Mouse (Mus musculus): ENCODE data around the gene Tmsb15b1. TPM values are rescaled to one million over a fixed set of nuclear protein-coding genes. Genes with fewer than 3 reads are reported as not detected.

The Tmsb15b1 gene
- total and polyA plus RNA-seq, 3 experiments = not detected

- Histone ChIP-seq H3K9ac (ENCODE audit: control insufficient read depth, low read depth, low read length, poor library complexity, severe bottlenecking) (no peak within 1 kb of the TSS), H3K4me3 (ENCODE audit: control insufficient read depth in 1 of 2, insufficient read depth in 1 of 2, low read depth in 2 of 2, low read length in 2 of 2) (no peak within 1 kb of the TSS), H3K9me3 (replicated peaks; ENCODE audit: insufficient read depth, low read length) (no peaks in the 10 kb centered on the region), H3K36me3 (ENCODE audit: control insufficient read depth in 1 of 2, insufficient read depth in 2 of 2, low read length in 2 of 2) (peaks cover 0 to 17% of the 10 kb centered on the region in 2 experiments; a peak in 2 of 4 replicates), H3K79me2 (ENCODE audit: control insufficient read depth, insufficient read depth, low read length, poor library complexity) (no peaks in the 10 kb centered on the region), H3K27me3 (ENCODE audit: control insufficient read depth in 1 of 2, insufficient read depth in 2 of 2, low read length in 2 of 2) (no peaks in the 10 kb centered on the region), H3K27ac (ENCODE audit: control insufficient read depth, low read depth, low read length) (no peak within 1 kb of the TSS), H3K4me1 (ENCODE audit: control insufficient read depth in 1 of 2, insufficient read depth in 2 of 2, low read length in 2 of 2) (peaks cover 8 to 9% of the 10 kb centered on the region in 2 experiments; a peak in 3 of 4 replicates)
- no peak for DNase-seq (ENCODE audit: low read depth, low spot score)
- no peak for TF ChIP-seq MAX (IDR thresholded peaks at IDR 0.05; ENCODE audit: low read length)
- no peak for TF ChIP-seq USF2 (IDR thresholded peaks at IDR 0.05; ENCODE audit: borderline replicate concordance in 1 of 2, insufficient read depth in 1 of 2, low read depth in 1 of 2, low read length in 2 of 2)
- TF ChIP-seq CTCF (IDR thresholded peaks at IDR 0.05 in 2 of 3, conservative IDR thresholded peaks at IDR 0.05 in 1 of 3; ENCODE audit: control insufficient read depth in 1 of 3, insufficient read depth in 1 of 3, low read depth in 2 of 3, low read length in 3 of 3, poor library complexity in 1 of 3, severe bottlenecking in 1 of 3) = no peak
- no peak for TF ChIP-seq POLR2A (IDR thresholded peaks at IDR 0.05; ENCODE audit: control insufficient read depth in 1 of 2, insufficient read depth in 1 of 2, low read depth in 1 of 2, low read length in 2 of 2, poor library complexity in 1 of 2)
- no peak for TF ChIP-seq ELF1 (IDR thresholded peaks at IDR 0.05; ENCODE audit: low read depth, low read length)
- no peak for TF ChIP-seq POLR2AphosphoS5 (IDR thresholded peaks at IDR 0.05; ENCODE audit: borderline replicate concordance, low read depth, low read length)
- TF ChIP-seq SMC3 (IDR thresholded peaks at IDR 0.05; ENCODE audit: low read depth, low read length) = no peak
- no peak for TF ChIP-seq MAFK (IDR thresholded peaks at IDR 0.05; ENCODE audit: borderline replicate concordance, low read depth, low read length)
Measured at GRCm38 (mm10) chrX:136992978-136993547, 16.4 kb upstream of the Tmsb15b1 start, which contains the start of gene Zcchc18. Zcchc18 (plus strand) TSS chrX:136993155.

- Histone ChIP-seq H3K27me3 (ENCODE audit: control insufficient read depth in 1 of 2, insufficient read depth in 2 of 2, low read length in 2 of 2) (no peaks in the 10 kb centered on the region), H3K27ac (ENCODE audit: control insufficient read depth, low read depth, low read length) (no peak overlapping the region), H3K9ac (ENCODE audit: control insufficient read depth, low read depth, low read length, poor library complexity, severe bottlenecking) (no peak overlapping the region), H3K79me2 (ENCODE audit: control insufficient read depth, insufficient read depth, low read length, poor library complexity) (no peaks in the 10 kb centered on the region), H3K4me1 (ENCODE audit: control insufficient read depth in 1 of 2, insufficient read depth in 2 of 2, low read length in 2 of 2) (peaks cover 8 to 9% of the 10 kb centered on the region in 2 experiments; a peak in 3 of 4 replicates), H3K9me3 (replicated peaks; ENCODE audit: insufficient read depth, low read length) (no peaks in the 10 kb centered on the region), H3K36me3 (ENCODE audit: control insufficient read depth in 1 of 2, insufficient read depth in 2 of 2, low read length in 2 of 2) (peaks cover 0 to 11% of the 10 kb centered on the region in 2 experiments; a peak in 2 of 4 replicates), H3K4me3 (ENCODE audit: control insufficient read depth in 1 of 2, insufficient read depth in 1 of 2, low read depth in 2 of 2, low read length in 2 of 2) (no peak overlapping the region)
- TF ChIP-seq USF2 (IDR thresholded peaks at IDR 0.05; ENCODE audit: borderline replicate concordance in 1 of 2, insufficient read depth in 1 of 2, low read depth in 1 of 2, low read length in 2 of 2) (no peak), SIN3A (IDR thresholded peaks at IDR 0.05; ENCODE audit: low read length) (no peak), POLR2AphosphoS5 (IDR thresholded peaks at IDR 0.05; ENCODE audit: borderline replicate concordance, low read depth, low read length) (no peak), ELF1 (IDR thresholded peaks at IDR 0.05; ENCODE audit: low read depth, low read length) (no peak), SMC3 (IDR thresholded peaks at IDR 0.05; ENCODE audit: low read depth, low read length) (no peak), MAFK (IDR thresholded peaks at IDR 0.05; ENCODE audit: borderline replicate concordance, low read depth, low read length) (no peak), NELFE (IDR thresholded peaks at IDR 0.05; ENCODE audit: low read depth, low read length) (no peak)
- DNase-seq (ENCODE audit: low read depth, low spot score) = no peak
Measured at GRCm38 (mm10) chrX:136992191-136992965, 15.7 kb upstream of the Tmsb15b1 start.

DNA sequence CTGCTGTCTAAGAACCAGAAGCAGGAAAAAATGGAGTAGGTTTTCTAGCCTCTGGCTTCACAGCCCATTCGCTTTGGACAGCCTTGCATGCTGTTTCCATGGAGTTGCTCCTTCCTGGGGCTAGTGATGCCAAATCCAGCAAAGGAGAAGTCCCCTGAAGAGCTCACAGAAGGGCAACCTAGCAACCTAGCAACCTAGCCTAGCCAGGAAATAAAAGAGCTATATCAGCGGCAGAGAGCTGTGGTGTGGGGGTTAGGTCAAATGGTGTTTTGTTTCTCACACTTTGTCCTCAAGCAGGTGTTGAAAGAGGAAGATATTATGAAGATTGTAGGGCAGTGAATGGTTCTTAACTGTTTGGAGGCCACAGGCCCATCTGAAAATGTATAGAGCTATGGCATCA is 14.6 kb upstream of the Tmsb15b1 start:
- H3K4me1 ChIP-seq (ENCODE audit: control insufficient read depth in 1 of 2, insufficient read depth in 2 of 2, low read length in 2 of 2) = peaks cover 2 to 3% of the 10 kb centered on the region in 2 experiments; a peak in 3 of 4 replicates
- TF ChIP-seq TBP (IDR thresholded peaks at IDR 0.05; ENCODE audit: low read depth, low read length) (no peak), KAT2A (conservative IDR thresholded peaks at IDR 0.05; ENCODE audit: low read depth, low read length) (no peak), ZMIZ1 (IDR thresholded peaks at IDR 0.05; ENCODE audit: low read depth, low read length) (no peak)
- no peaks in the 10 kb centered on the region for H3K9me3 ChIP-seq (replicated peaks; ENCODE audit: insufficient read depth, low read length)
- H3K27ac ChIP-seq (ENCODE audit: control insufficient read depth, low read depth, low read length) = no peak overlapping the region
- no peaks in the 10 kb centered on the region for H3K79me2 ChIP-seq (ENCODE audit: control insufficient read depth, insufficient read depth, low read length, poor library complexity)
- H3K4me3 ChIP-seq (ENCODE audit: control insufficient read depth in 1 of 2, insufficient read depth in 1 of 2, low read depth in 2 of 2, low read length in 2 of 2) = no peak overlapping the region
- peaks cover 0 to 4% of the 10 kb centered on the region in 2 experiments; a peak in 2 of 4 replicates for H3K36me3 ChIP-seq (ENCODE audit: control insufficient read depth in 1 of 2, insufficient read depth in 2 of 2, low read length in 2 of 2)
- DNase-seq (ENCODE audit: low read depth, low spot score) = no peak
- H3K27me3 ChIP-seq (ENCODE audit: control insufficient read depth in 1 of 2, insufficient read depth in 2 of 2, low read length in 2 of 2) = no peaks in the 10 kb centered on the region
- no peak overlapping the region for H3K9ac ChIP-seq (ENCODE audit: control insufficient read depth, low read depth, low read length, poor library complexity, severe bottlenecking)

Measured in MEL (cell line).